Mouse (Mus musculus) heart, embryonic 11.5 days (tissue): ENCODE data around the gene Prima1. TPM values are rescaled to one million over a fixed set of nuclear protein-coding genes. Genes with fewer than 3 reads are reported as not detected.

ENCODE experiments used
- ATAC-seq: fragments of 200-750 bp; cut with Nextera tagmentation; replicated peaks from 2 replicates; pipeline ENCODE4 v1.8.0; 2017; ENCODE audit warnings: moderate library complexity; ENCODE audit not compliant: insufficient number of reproducible peaks, low FRiP score, low TSS enrichment
- H3K27ac ChIP-seq: fragments of 300-500 bp; sonication (generic); 2 replicates; pipeline ENCODE4 v1.5.1; 2014; ENCODE audit warnings: mild to moderate bottlenecking, low read depth, low read length
- H3K27me3 ChIP-seq: fragments of 300-500 bp; sonication (generic); 2 replicates; pipeline ENCODE4 v1.6.1; 2014; ENCODE audit warnings: mild to moderate bottlenecking, low read length, mixed read lengths; ENCODE audit not compliant: control insufficient read depth, insufficient read depth
- H3K36me3 ChIP-seq: fragments of 300-500 bp; sonication (generic); 2 replicates; pipeline ENCODE4 v1.6.1; 2014; ENCODE audit warnings: mild to moderate bottlenecking, low read length, moderate library complexity, mixed read lengths; ENCODE audit not compliant: control insufficient read depth, insufficient read depth
- H3K4me1 ChIP-seq: fragments of 300-500 bp; sonication (generic); 2 replicates; pipeline ENCODE4 v1.6.1; 2014; ENCODE audit warnings: low read length; ENCODE audit not compliant: control insufficient read depth, insufficient read depth
- H3K4me2 ChIP-seq: fragments of 300-500 bp; sonication (generic); 2 replicates; pipeline ENCODE4 v1.6.1; 2014; ENCODE audit warnings: mild to moderate bottlenecking, moderate library complexity
- H3K4me3 ChIP-seq: fragments of 300-500 bp; sonication (generic); 2 replicates; pipeline ENCODE4 v1.5.1; 2014; ENCODE audit warnings: low read depth, low read length
- H3K9ac ChIP-seq: fragments of 300-500 bp; sonication (generic); 2 replicates; pipeline ENCODE4 v1.6.1; 2014; ENCODE audit warnings: mild to moderate bottlenecking, low read depth, low read length, moderate library complexity
- H3K9me3 ChIP-seq: fragments of 300-500 bp; sonication (generic); replicated peaks from 2 replicates; pipeline ENCODE4 v1.6.1; 2016; ENCODE audit warnings: low read length; ENCODE audit not compliant: control insufficient read depth
- WGBS: fragments of 180-500 bp; shearing (Covaris S2); extraction: QIAGEN DNeasy Blood & Tissue Kit; methylation state at CpG from one replicate; pipeline ENCODE4 v1.1.7; 2014; ENCODE audit not compliant: insufficient replicate concordance; 5-methylcytosine and 5-hydroxymethylcytosine counted together
- polyA plus RNA-seq: library from polyadenylated mRNA; unstranded; fragments of >200 nt; fragmentation: Nextera tagmentation; extraction: Ambion mirVana; gene quantifications from 2 replicates; pipeline ENCODE4 v1.2.1, GENCODE M21; 2014

Prima1 gene
- polyA plus RNA-seq, 1 experiment from 2014 or later: 0.19 TPM

GRCm38 (mm10) chr12:103157129-103157910 is 84.6 kb downstream of the Prima1 start:
- no peak overlapping the region for H3K4me2 ChIP-seq
- no peaks in the 10 kb centered on the region for H3K4me1 ChIP-seq
- no peaks in the 10 kb centered on the region for H3K36me3 ChIP-seq
- H3K9ac ChIP-seq: no peak overlapping the region
- WGBS: 58% methylated on average over 18 of the region's 18 CpGs
- no peak overlapping the region for H3K27ac ChIP-seq
- no peak for ATAC-seq
- H3K27me3 ChIP-seq: no peaks in the 10 kb centered on the region
- H3K4me3 ChIP-seq: no peak overlapping the region
- 0 out of 2 replicates have a peak, but pooled peaks cover 2% of the 10 kb centered on the region for H3K9me3 ChIP-seq

GRCm38 (mm10) chr12:103155406-103155805 is 86.5 kb downstream of the Prima1 start:
- no peak for ATAC-seq
- Histone ChIP-seq H3K4me3 (no peak overlapping the region), H3K27ac (no peak overlapping the region), H3K4me2 (no peak overlapping the region), H3K4me1 (no peaks in the 10 kb centered on the region), H3K9me3 (0 out of 2 replicates have a peak, but pooled peaks cover 2% of the 10 kb centered on the region), H3K36me3 (no peaks in the 10 kb centered on the region), H3K27me3 (no peaks in the 10 kb centered on the region), H3K9ac (no peak overlapping the region)
- WGBS: 68% methylated on average over 3 of the region's 3 CpGs

GRCm38 (mm10) chr12:103154927-103155326 is 87.0 kb downstream of the Prima1 start:
- 63% methylated on average over 2 of the region's 2 CpGs for WGBS
- Histone ChIP-seq H3K27ac (no peak overlapping the region), H3K4me1 (no peaks in the 10 kb centered on the region), H3K9ac (no peak overlapping the region), H3K27me3 (no peaks in the 10 kb centered on the region), H3K9me3 (0 out of 2 replicates have a peak, but pooled peaks cover 2% of the 10 kb centered on the region), H3K4me3 (no peak overlapping the region), H3K4me2 (no peak overlapping the region), H3K36me3 (no peaks in the 10 kb centered on the region)
- no peak for ATAC-seq

- Histone ChIP-seq H3K4me3 (no peak overlapping the region), H3K4me1 (no peaks in the 10 kb centered on the region), H3K27me3 (no peaks in the 10 kb centered on the region), H3K27ac (no peak overlapping the region), H3K4me2 (no peak overlapping the region), H3K9me3 (0 out of 2 replicates have a peak, but pooled peaks cover 2% of the 10 kb centered on the region), H3K36me3 (no peaks in the 10 kb centered on the region), H3K9ac (no peak overlapping the region)
- no peak for ATAC-seq
- WGBS: 62% methylated on average over 2 of the region's 2 CpGs
These were observed 91.7 kb downstream of the Prima1 start for GRCm38 (mm10) chr12:103150247-103150646.

Other genes starting within 250 kb of the Prima1 start
- not detected in 2 replicates for gene Fam181a, start 68.8 kb upstream of the Prima1 start, polyA plus RNA-seq
- gene Asb2, start 113.9 kb upstream of the Prima1 start, polyA plus RNA-seq: 225 and 236 TPM in 2 replicates
- 20.1 and 24.3 TPM in 2 replicates for gene Otub2, start 146.5 kb upstream of the Prima1 start, polyA plus RNA-seq
- gene 9330161L09Rik, start 165.7 kb upstream of the Prima1 start, polyA plus RNA-seq: 0.52 and 0.53 TPM in 2 replicates
- gene Ddx24, start 183.7 kb upstream of the Prima1 start, polyA plus RNA-seq: 72.5 and 74.2 TPM in 2 replicates
- gene Ifi27, start 192.1 kb upstream of the Prima1 start, polyA plus RNA-seq: 11.5 and 12.1 TPM in 2 replicates
- 0.92 and 1.8 TPM in 2 replicates for gene Ifi27l2a, start 201.5 kb upstream of the Prima1 start, polyA plus RNA-seq
- gene Ifi27l2b, start 215.1 kb upstream of the Prima1 start, polyA plus RNA-seq: not detected in 2 replicates